Mouse (Mus musculus) CH12.LX (cell line): ENCODE data around the gene Sgsm2. TPM values are rescaled to one million over a fixed set of nuclear protein-coding genes. Genes with fewer than 3 reads are reported as not detected.

ENCODE experiments used
- DNase-seq: peaks from one replicate; pipeline ENCODE4 v3.0.0-alpha.2; 2013; ENCODE audit errors: extremely low read depth
- H3K27ac ChIP-seq: 2 replicates; pipeline ENCODE4 v1.5.1; 2012; ENCODE audit warnings: low read depth, mild to moderate bottlenecking, control low read depth, moderate library complexity; ENCODE audit not compliant: insufficient read depth
- H3K27me3 ChIP-seq: replicated peaks from 2 replicates; pipeline ENCODE3; 2012; ENCODE audit warnings: inconsistent platforms
- H3K36me3 ChIP-seq, 2 experiments: replicated peaks in 1 of 2; 2 replicates each; pipeline versions ENCODE3 to v1.6.1; 2012; ENCODE audit warnings: inconsistent platforms in 1 of 2, low read length in 1 of 2, mild to moderate bottlenecking in 1 of 2, mixed read lengths in 1 of 2, moderate library complexity in 1 of 2; ENCODE audit not compliant: control insufficient read depth in 1 of 2, insufficient read depth in 1 of 2
- H3K4me1 ChIP-seq, 2 experiments: 2 replicates each; pipeline ENCODE4 v1.6.1; 2012; ENCODE audit warnings: inconsistent platforms in 1 of 2, moderate library complexity in 1 of 2; ENCODE audit not compliant: insufficient read depth in 2 of 2, control insufficient read depth in 1 of 2
- H3K4me2 ChIP-seq: 2 replicates; pipeline ENCODE4 v1.6.1; 2012; ENCODE audit warnings: low read depth, mild to moderate bottlenecking, control low read depth; ENCODE audit not compliant: poor library complexity, insufficient read depth, severe bottlenecking
- H3K4me3 ChIP-seq, 3 experiments: fragments of 150-350 bp in 1 of 3; sonication (generic) in 1 of 3; replicated peaks in 1 of 3; 2 replicates each; pipeline versions ENCODE3 to v1.5.1; 2011 to 2012; ENCODE audit warnings: low read depth in 2 of 3, low read length in 2 of 3, mild to moderate bottlenecking in 2 of 3, moderate library complexity in 2 of 3, control low read depth in 1 of 3, improper control_type of control experiment in 1 of 3, inconsistent platforms in 1 of 3, mixed read lengths in 1 of 3; ENCODE audit not compliant: poor library complexity in 1 of 3
- H3K79me2 ChIP-seq: replicated peaks from 2 replicates; pipeline ENCODE4 v1.6.1; 2012; ENCODE audit warnings: mild to moderate bottlenecking, moderate library complexity; ENCODE audit not compliant: control insufficient read depth, poor library complexity, insufficient read depth, severe bottlenecking; ENCODE audit errors: extremely low read depth
- H3K9ac ChIP-seq: 2 replicates; pipeline ENCODE4 v1.6.1; 2012; ENCODE audit warnings: low read depth, mild to moderate bottlenecking, control low read depth, moderate library complexity; ENCODE audit not compliant: insufficient read depth
- H3K9me3 ChIP-seq: replicated peaks from 2 replicates; pipeline ENCODE3; 2012; ENCODE audit warnings: low read length, inconsistent platforms, mixed read lengths
- BHLHE40 ChIP-seq: IDR thresholded peaks from 2 replicates; pipeline ENCODE4 v1.6.1; 2011; ENCODE audit warnings: mild to moderate bottlenecking, low read depth, low read length, improper control_type of control experiment
- CHD2 ChIP-seq: IDR thresholded peaks from 2 replicates; pipeline ENCODE4 v1.6.1; 2011; ENCODE audit warnings: low read length, improper control_type of control experiment
- ELF1 ChIP-seq: IDR thresholded peaks from 2 replicates; pipeline ENCODE4 v1.6.1; 2014; ENCODE audit warnings: low read depth, mild to moderate bottlenecking, inconsistent platforms, low read length, improper control_type of control experiment
- EP300 ChIP-seq: IDR thresholded peaks from 2 replicates; pipeline ENCODE4 v1.6.1; 2011; ENCODE audit warnings: low read length, improper control_type of control experiment
- ETS1 ChIP-seq: conservative IDR thresholded peaks from 2 replicates; pipeline ENCODE4 v1.6.1; 2012; ENCODE audit warnings: low read depth, mild to moderate bottlenecking, inconsistent platforms, low read length, improper control_type of control experiment, moderate library complexity
- HCFC1 ChIP-seq: IDR thresholded peaks from 2 replicates; pipeline ENCODE4 v1.6.1; 2012; ENCODE audit warnings: low read depth, mild to moderate bottlenecking, inconsistent platforms, low read length, improper control_type of control experiment
- IRF4 ChIP-seq: IDR thresholded peaks from 2 replicates; pipeline ENCODE4 v1.6.1; 2014; ENCODE audit warnings: low read depth, mild to moderate bottlenecking, inconsistent platforms, low read length, improper control_type of control experiment
- JUN ChIP-seq: IDR thresholded peaks from 2 replicates; pipeline ENCODE4 v1.6.1; 2011; ENCODE audit warnings: low read depth, mild to moderate bottlenecking, low read length, improper control_type of control experiment, moderate library complexity; ENCODE audit not compliant: insufficient read depth
- MAX ChIP-seq: IDR thresholded peaks from 2 replicates; pipeline ENCODE4 v1.6.1; 2011; ENCODE audit warnings: low read length, improper control_type of control experiment
- MAZ ChIP-seq: IDR thresholded peaks from 2 replicates; pipeline ENCODE4 v1.6.1; 2012; ENCODE audit warnings: low read depth, mild to moderate bottlenecking, inconsistent platforms, low read length, improper control_type of control experiment, moderate library complexity
- MXI1 ChIP-seq: IDR thresholded peaks from 2 replicates; pipeline ENCODE4 v1.6.1; 2011; ENCODE audit warnings: mild to moderate bottlenecking, low read depth, low read length, improper control_type of control experiment
- MYC ChIP-seq: IDR thresholded peaks from 2 replicates; pipeline ENCODE4 v1.6.1; 2011; ENCODE audit warnings: low read depth, mild to moderate bottlenecking, improper control_type of control experiment, low read length
- NELFE ChIP-seq: IDR thresholded peaks from 2 replicates; pipeline ENCODE4 v1.6.1; 2011; ENCODE audit warnings: low read depth, low read length, improper control_type of control experiment
- NRF1 ChIP-seq: IDR thresholded peaks from 2 replicates; pipeline ENCODE4 v1.6.1; 2014; ENCODE audit warnings: low read depth, mild to moderate bottlenecking, inconsistent platforms, low read length, improper control_type of control experiment, moderate library complexity
- POLR2A ChIP-seq: IDR thresholded peaks from 2 replicates; pipeline ENCODE4 v1.6.1; 2011; ENCODE audit warnings: low read depth, mild to moderate bottlenecking, improper control_type of control experiment, low read length
- POLR2AphosphoS2 ChIP-seq: IDR thresholded peaks from 2 replicates; pipeline ENCODE4 v1.6.1; 2011; ENCODE audit warnings: low read depth, low read length, improper control_type of control experiment
- SIN3A ChIP-seq: IDR thresholded peaks from 2 replicates; pipeline ENCODE4 v1.6.1; 2012; ENCODE audit warnings: low read length, improper control_type of control experiment, inconsistent platforms
- TBP ChIP-seq: conservative IDR thresholded peaks from 2 replicates; pipeline ENCODE4 v1.6.1; 2011; ENCODE audit warnings: low read depth, low read length, improper control_type of control experiment
- TCF12 ChIP-seq: IDR thresholded peaks from 2 replicates; pipeline ENCODE4 v1.6.1; 2014; ENCODE audit warnings: low read depth, mild to moderate bottlenecking, inconsistent platforms, low read length, improper control_type of control experiment
- ZMIZ1 ChIP-seq: IDR thresholded peaks from 2 replicates; pipeline ENCODE4 v1.6.1; 2012; ENCODE audit warnings: low read depth, mild to moderate bottlenecking, inconsistent platforms, low read length, improper control_type of control experiment
- ZNF384 ChIP-seq: IDR thresholded peaks from 2 replicates; pipeline ENCODE4 v1.6.1; 2012; ENCODE audit warnings: low read depth, low read length, improper control_type of control experiment, inconsistent platforms
- dilution Hi-C: fragments of 300-500 bp; cut with MboI; formaldehyde crosslinking; loops from 2 replicates; pipeline ENCODE4 v1.14.3; 2020; ENCODE audit warnings: low sequenced_read_pairs; ENCODE audit not compliant: extremely low pct_unique_long_range_greater_than_20kb, extremely low pct_ligation_motif_present
- in situ Hi-C: fragments of 300-500 bp; cut with MboI; formaldehyde crosslinking; loops from 3 replicates; pipeline ENCODE4 v1.14.3; 2019; ENCODE audit warnings: low sequenced_read_pairs, low pct_ligation_motif_present, low pct_unique_long_range_greater_than_20kb, mixed read lengths
- polyA plus RNA-seq: library from polyadenylated mRNA; unstranded; fragments of >175 nt; gene quantifications from 2 replicates; pipeline ENCODE4 v1.2.1, GENCODE M21; 2012; ENCODE audit warnings: low read depth; ENCODE audit not compliant: insufficient read length
- total RNA-seq, 2 experiments: library from RNA; depleted of rRNA; stranded (reverse); fragments of 300-350 nt in 1 of 2; fragments of >200 nt in 1 of 2; gene quantifications; 2 replicates each; pipeline ENCODE4 v1.2.3; 2012 to 2014

Gene Sgsm2
- total and polyA plus RNA-seq, 3 experiments: 0.75 to 3.8 (median 3.1) TPM

GRCm38 (mm10) chr11:74925577-74926387 lies 28.9 kb upstream of the Sgsm2 start, which contains the start of the genes Smg6 and Srr:
Gene Smg6, plus strand, starts transcription at chr11:74925823.
Gene Srr, minus strand, starts transcription at chr11:74925948.
- no peaks in the 10 kb centered on the region for H3K9me3 ChIP-seq
- H3K4me2 ChIP-seq: peak within 1 kb of the TSS; percentile 99
- no peaks in the 10 kb centered on the region for H3K27me3 ChIP-seq
- dilution Hi-C loops: no loop called here
- H3K36me3 ChIP-seq: peaks cover 7 to 31% of the 10 kb centered on the region in 2 experiments
- H3K9ac ChIP-seq: peak within 1 kb of the TSS; percentile 98
- H3K79me2 ChIP-seq: peaks cover 47% of the 10 kb centered on the region
- in situ Hi-C loops: no loop called here
- H3K4me3 ChIP-seq: peak within 1 kb of the TSS; percentile 78 to 95 (median 93)
- peak; percentile 99 for DNase-seq
- peak within 1 kb of the TSS; percentile 96 for H3K27ac ChIP-seq
- H3K4me1 ChIP-seq: peaks cover 0 to 24% of the 10 kb centered on the region in 2 experiments; a peak in 2 of 4 replicates
- peak; percentile 44; the same call in 1 of the 2 replicates for TF ChIP-seq IRF4
- peak; percentile 78 for TF ChIP-seq SIN3A
- peak; percentile 28; the same call in 1 of the 2 replicates for TF ChIP-seq MXI1
- peak; percentile 81 for TF ChIP-seq MAX
- peak; percentile 95 for TF ChIP-seq NRF1
- TF ChIP-seq ELF1: peak; percentile 67
- no peak; the same call in none of the 2 replicates for TF ChIP-seq ETS1
- TF ChIP-seq MAZ: peak; percentile 98
- TF ChIP-seq ZMIZ1: peak; percentile 59; the same call in 1 of the 2 replicates
- peak; percentile 97 for TF ChIP-seq NELFE
- peak; percentile 79; the same call in 1 of the 2 replicates for TF ChIP-seq BHLHE40
- TF ChIP-seq MYC: peak; percentile 51; the same call in 1 of the 2 replicates
- TF ChIP-seq TCF12: peak; percentile 77
- TF ChIP-seq JUN: no peak
- no peak for TF ChIP-seq TBP
- peak; percentile 26; the same call in 1 of the 2 replicates for TF ChIP-seq EP300
- peak; percentile 30; the same call in 1 of the 2 replicates for TF ChIP-seq CHD2
- 0 out of 2 replicates have a peak, but pooled peaks have one; percentile 39 for TF ChIP-seq POLR2AphosphoS2
- peak; percentile 92 for TF ChIP-seq POLR2A
- peak; percentile 86 for TF ChIP-seq HCFC1
- TF ChIP-seq ZNF384: no peak
